Mouse (Mus musculus): ENCODE measurements around the gene Ugt1a2. TPM values are rescaled to one million over a fixed set of nuclear protein-coding genes. Genes with fewer than 3 reads are reported as not detected.

The Ugt1a2 gene
- total RNA-seq, 2 experiments from 2014 or later, result not detected

GRCm38 (mm10) chr1:88255466-88255857 is 55.1 kb downstream of the Ugt1a2 start:
- DNase-seq, result no peak
- intact Hi-C loops (cut with DNase I), result no loop called here

- intact Hi-C loops (cut with DNase I), result no loop called here
- DNase-seq, result no peak
These were observed 55.8 kb downstream of the Ugt1a2 start for GRCm38 (mm10) chr1:88255989-88256754.

GRCm38 (mm10) chr1:88256886-88257663 is 56.7 kb downstream of the Ugt1a2 start:
- no peak for DNase-seq
- intact Hi-C loops (cut with DNase I), result no loop called here

GRCm38 (mm10) chr1:88257681-88258080 is 57.3 kb downstream of the Ugt1a2 start:
- intact Hi-C loops (cut with DNase I), result no loop called here
- DNase-seq, result no peak

GRCm38 (mm10) chr1:88258361-88258760 is 58.0 kb downstream of the Ugt1a2 start:
- no peak for DNase-seq
- intact Hi-C loops (cut with DNase I), result no loop called here

- peak; percentile 59 to 70 for DNase-seq
- intact Hi-C loops (cut with DNase I), result no loop called here
These were observed 58.7 kb downstream of the Ugt1a2 start for GRCm38 (mm10) chr1:88258881-88259642.

- DNase-seq, result no peak
These were observed 59.2 kb downstream of the Ugt1a2 start for GRCm38 (mm10) chr1:88259643-88260024.

GRCm38 (mm10) chr1:88260114-88260513 is 59.7 kb downstream of the Ugt1a2 start:
- intact Hi-C loops (cut with DNase I), result no loop called here
- peak; percentile 52 to 55 for DNase-seq

More at GRCm38 (mm10) chr1:88259643-88260024, 59.2 kb downstream of the Ugt1a2 start:
- intact Hi-C loops (cut with DNase I), result no loop called here

GRCm38 (mm10) chr1:88260604-88261377 is 60.4 kb downstream of the Ugt1a2 start:
- DNase-seq, result no peak
- intact Hi-C loops (cut with DNase I), result no loop called here

- intact Hi-C loops (cut with DNase I), result no loop called here
These were observed 61.3 kb downstream of the Ugt1a2 start for GRCm38 (mm10) chr1:88261706-88262105.

GRCm38 (mm10) chr1:88262255-88262654 is 61.9 kb downstream of the Ugt1a2 start:
- intact Hi-C loops (cut with DNase I), result no loop called here
- DNase-seq, result peak; percentile 61 to 63

More at GRCm38 (mm10) chr1:88261706-88262105, 61.3 kb downstream of the Ugt1a2 start:
- no peak for DNase-seq

GRCm38 (mm10) chr1:88262961-88263360 is 62.6 kb downstream of the Ugt1a2 start:
- DNase-seq, result no peak
- intact Hi-C loops (cut with DNase I), result no loop called here

- no peak for DNase-seq
- intact Hi-C loops (cut with DNase I), result no loop called here
These were observed 63.4 kb downstream of the Ugt1a2 start for GRCm38 (mm10) chr1:88263778-88264177.

- DNase-seq, result no peak
- intact Hi-C loops (cut with DNase I), result no loop called here
These were observed 64.0 kb downstream of the Ugt1a2 start for GRCm38 (mm10) chr1:88264237-88264868.

GRCm38 (mm10) chr1:88264869-88265240 is 64.5 kb downstream of the Ugt1a2 start:
- DNase-seq, result no peak
- intact Hi-C loops (cut with DNase I), result no loop called here

- DNase-seq, result no peak
- intact Hi-C loops (cut with DNase I), result no loop called here
These were observed 65.7 kb downstream of the Ugt1a2 start for GRCm38 (mm10) chr1:88266123-88266522.

GRCm38 (mm10) chr1:88267489-88267888 is 67.1 kb downstream of the Ugt1a2 start:
- intact Hi-C loops (cut with DNase I), result no loop called here
- no peak for DNase-seq

GRCm38 (mm10) chr1:88268070-88268469 is 67.7 kb downstream of the Ugt1a2 start:
- no peak for DNase-seq
- intact Hi-C loops (cut with DNase I), result no loop called here

Measured in heart, postnatal 10 days (tissue).